Mouse (Mus musculus) olfactory bulb, adult 2 months (tissue): Measurements from ENCODE around the gene Bst2.

Source experiments
- CTCF ChIP-seq: fragments of 200-500 bp; IDR thresholded peaks from 2 replicates; pipeline ENCODE4 v1.5.1; 2012; ENCODE audit warnings: low read depth, mild to moderate bottlenecking, low read length, moderate library complexity; ENCODE audit not compliant: insufficient read depth
- POLR2A ChIP-seq: fragments of 200-500 bp; IDR thresholded peaks from 2 replicates; pipeline ENCODE4 v1.6.1; 2012; ENCODE audit warnings: mild to moderate bottlenecking, low read depth, low read length, moderate library complexity; ENCODE audit not compliant: insufficient read depth

- TF ChIP-seq CTCF (no peak), POLR2A (no peak)
Measured at GRCm38 (mm10) chr8:71534263-71534810, 2.9 kb downstream of the Bst2 start.
